Mouse (Mus musculus) MEL (cell line): ENCODE data around the gene Cd36. TPM values are rescaled to one million over a fixed set of nuclear protein-coding genes. Genes with fewer than 3 reads are reported as not detected.

Experiments used
- DNase-seq: peaks from one replicate; pipeline ENCODE4 v3.0.0; 2011; ENCODE audit warnings: low read depth, low spot score
- H3K27ac ChIP-seq: 2 replicates; pipeline ENCODE4 v1.5.1; 2012; ENCODE audit warnings: low read depth, mild to moderate bottlenecking, control low read depth, low read length, moderate library complexity; ENCODE audit not compliant: control insufficient read depth
- H3K27me3 ChIP-seq, 2 experiments: fragments of 150-350 bp in 1 of 2; sonication (generic) in 1 of 2; 2 replicates each; pipeline ENCODE4 v1.6.1; 2012; ENCODE audit warnings: low read length in 2 of 2, mild to moderate bottlenecking in 2 of 2, improper control_type of control experiment in 1 of 2, moderate library complexity in 1 of 2; ENCODE audit not compliant: insufficient read depth in 2 of 2, control insufficient read depth in 1 of 2
- H3K36me3 ChIP-seq, 2 experiments: 2 replicates each; pipeline ENCODE4 v1.6.1; 2012 to 2014; ENCODE audit warnings: low read length in 2 of 2, improper control_type of control experiment in 1 of 2, inconsistent platforms in 1 of 2, mild to moderate bottlenecking in 1 of 2; ENCODE audit not compliant: insufficient read depth in 2 of 2, control insufficient read depth in 1 of 2
- H3K4me1 ChIP-seq, 2 experiments: fragments of 150-350 bp in 1 of 2; sonication (generic) in 1 of 2; 2 replicates each; pipeline ENCODE4 v1.6.1; 2012; ENCODE audit warnings: low read length in 2 of 2, improper control_type of control experiment in 1 of 2, mild to moderate bottlenecking in 1 of 2; ENCODE audit not compliant: insufficient read depth in 2 of 2, control insufficient read depth in 1 of 2
- H3K4me3 ChIP-seq, 2 experiments: fragments of 150-350 bp in 1 of 2; sonication (generic) in 1 of 2; 2 replicates each; pipeline ENCODE4 v1.5.1; 2012; ENCODE audit warnings: low read depth in 2 of 2, low read length in 2 of 2, mild to moderate bottlenecking in 2 of 2, moderate library complexity in 2 of 2, control low read depth in 1 of 2, improper control_type of control experiment in 1 of 2; ENCODE audit not compliant: control insufficient read depth in 1 of 2, insufficient read depth in 1 of 2
- H3K79me2 ChIP-seq: 2 replicates; pipeline ENCODE4 v1.6.1; 2012; ENCODE audit warnings: mild to moderate bottlenecking, low read length, moderate library complexity; ENCODE audit not compliant: control insufficient read depth, poor library complexity, insufficient read depth
- H3K9ac ChIP-seq: 2 replicates; pipeline ENCODE4 v1.6.1; 2012; ENCODE audit warnings: low read depth, mild to moderate bottlenecking, control low read depth, low read length, moderate library complexity; ENCODE audit not compliant: control insufficient read depth, poor library complexity, severe bottlenecking
- H3K9me3 ChIP-seq: fragments of 150-350 bp; sonication (generic); replicated peaks from 2 replicates; pipeline ENCODE4 v1.6.1; 2012; ENCODE audit warnings: mild to moderate bottlenecking, low read length, improper control_type of control experiment, moderate library complexity; ENCODE audit not compliant: insufficient read depth
- CHD1 ChIP-seq: IDR thresholded peaks from 2 replicates; pipeline ENCODE4 v1.6.1; 2012; ENCODE audit warnings: low read depth, mild to moderate bottlenecking, inconsistent platforms, low read length, improper control_type of control experiment
- CHD2 ChIP-seq: IDR thresholded peaks from 2 replicates; pipeline ENCODE4 v1.6.1; 2011; ENCODE audit warnings: low read length, improper control_type of control experiment
- CTCF ChIP-seq, 3 experiments: IDR thresholded peaks in 2 of 3; conservative IDR thresholded peaks in 1 of 3; 2 replicates each; pipeline ENCODE4 v1.5.1; 2011 to 2012; ENCODE audit warnings: low read length in 3 of 3, low read depth in 2 of 3, mild to moderate bottlenecking in 2 of 3, improper control_type of control experiment in 1 of 3, inconsistent platforms in 1 of 3, mixed read lengths in 1 of 3, moderate library complexity in 1 of 3; ENCODE audit not compliant: control insufficient read depth in 1 of 3, insufficient read depth in 1 of 3, poor library complexity in 1 of 3, severe bottlenecking in 1 of 3
- E2F4 ChIP-seq: IDR thresholded peaks from 2 replicates; pipeline ENCODE4 v1.6.1; 2011; ENCODE audit warnings: low read depth, low read length, improper control_type of control experiment, borderline replicate concordance
- EP300 ChIP-seq, 2 experiments: IDR thresholded peaks; 2 replicates each; pipeline ENCODE4 v1.6.1; 2011; ENCODE audit warnings: improper control_type of control experiment in 2 of 2, low read length in 2 of 2, low read depth in 1 of 2, mild to moderate bottlenecking in 1 of 2
- ETS1 ChIP-seq: IDR thresholded peaks from 2 replicates; pipeline ENCODE4 v1.6.1; 2012; ENCODE audit warnings: low read depth, mild to moderate bottlenecking, inconsistent platforms, low read length, improper control_type of control experiment, moderate library complexity
- GABPA ChIP-seq: IDR thresholded peaks from 2 replicates; pipeline ENCODE4 v1.6.1; 2012; ENCODE audit warnings: low read depth, mild to moderate bottlenecking, inconsistent platforms, low read length, improper control_type of control experiment, moderate library complexity
- GATA1 ChIP-seq: IDR thresholded peaks from 2 replicates; pipeline ENCODE4 v1.6.1; 2011; ENCODE audit warnings: low read depth, low read length, improper control_type of control experiment
- HCFC1 ChIP-seq: IDR thresholded peaks from 2 replicates; pipeline ENCODE4 v1.6.1; 2012; ENCODE audit warnings: low read depth, mild to moderate bottlenecking, inconsistent platforms, low read length, improper control_type of control experiment, moderate library complexity
- JUND ChIP-seq: IDR thresholded peaks from 2 replicates; pipeline ENCODE4 v1.6.1; 2011; ENCODE audit warnings: low read depth, mild to moderate bottlenecking, improper control_type of control experiment, low read length
- MAFK ChIP-seq: IDR thresholded peaks from 2 replicates; pipeline ENCODE4 v1.6.1; 2011; ENCODE audit warnings: low read depth, mild to moderate bottlenecking, low read length, improper control_type of control experiment, borderline replicate concordance
- MAZ ChIP-seq: IDR thresholded peaks from 2 replicates; pipeline ENCODE4 v1.6.1; 2012; ENCODE audit warnings: low read depth, mild to moderate bottlenecking, inconsistent platforms, low read length, improper control_type of control experiment
- MXI1 ChIP-seq: IDR thresholded peaks from 2 replicates; pipeline ENCODE4 v1.6.1; 2011; ENCODE audit warnings: mild to moderate bottlenecking, low read depth, low read length, improper control_type of control experiment
- MYB ChIP-seq: IDR thresholded peaks from 2 replicates; pipeline ENCODE4 v1.6.1; 2011; ENCODE audit warnings: mild to moderate bottlenecking, low read depth, low read length, improper control_type of control experiment
- NRF1 ChIP-seq: IDR thresholded peaks from 2 replicates; pipeline ENCODE4 v1.6.1; 2014; ENCODE audit warnings: low read depth, mild to moderate bottlenecking, inconsistent platforms, low read length, improper control_type of control experiment, moderate library complexity; ENCODE audit not compliant: poor library complexity, insufficient read depth, severe bottlenecking
- POLR2AphosphoS5 ChIP-seq: IDR thresholded peaks from 2 replicates; pipeline ENCODE4 v1.6.1; 2012; ENCODE audit warnings: low read depth, borderline replicate concordance, mild to moderate bottlenecking, inconsistent platforms, low read length, moderate library complexity, mixed read lengths
- RCOR1 ChIP-seq: IDR thresholded peaks from 2 replicates; pipeline ENCODE4 v1.6.1; 2012; ENCODE audit warnings: low read depth, mild to moderate bottlenecking, inconsistent platforms, low read length, improper control_type of control experiment
- TAL1 ChIP-seq: IDR thresholded peaks from 2 replicates; pipeline ENCODE4 v1.6.1; 2012; ENCODE audit warnings: mild to moderate bottlenecking, inconsistent platforms, low read length, moderate library complexity, mixed read lengths
- TBP ChIP-seq: IDR thresholded peaks from 2 replicates; pipeline ENCODE4 v1.8.0; 2011; ENCODE audit warnings: low read depth, low read length, improper control_type of control experiment
- UBTF ChIP-seq: IDR thresholded peaks from 2 replicates; pipeline ENCODE4 v1.6.1; 2012; ENCODE audit warnings: low read depth, mild to moderate bottlenecking, inconsistent platforms, low read length, improper control_type of control experiment, moderate library complexity, borderline replicate concordance; ENCODE audit not compliant: insufficient read depth
- USF1 ChIP-seq: IDR thresholded peaks from 2 replicates; pipeline ENCODE4 v1.6.1; 2014; ENCODE audit warnings: low read depth, mild to moderate bottlenecking, inconsistent platforms, low read length, improper control_type of control experiment, moderate library complexity
- USF2 ChIP-seq, 2 experiments: IDR thresholded peaks; 2 replicates each; pipeline ENCODE4 v1.6.1; 2011 to 2012; ENCODE audit warnings: improper control_type of control experiment in 2 of 2, low read length in 2 of 2, borderline replicate concordance in 1 of 2, inconsistent platforms in 1 of 2, low read depth in 1 of 2, mild to moderate bottlenecking in 1 of 2; ENCODE audit not compliant: insufficient read depth in 1 of 2
- ZMIZ1 ChIP-seq: IDR thresholded peaks from 2 replicates; pipeline ENCODE4 v1.6.1; 2012; ENCODE audit warnings: low read depth, mild to moderate bottlenecking, inconsistent platforms, low read length, improper control_type of control experiment, moderate library complexity
- polyA plus RNA-seq, 2 experiments: library from polyadenylated mRNA; stranded (reverse) in 1 of 2; unstranded in 1 of 2; fragments of >175 nt in 1 of 2; fragments of >200 nt in 1 of 2; gene quantifications; 2 replicates each; pipeline versions ENCODE4 v1.2.1 to v1.2.4; 2012; ENCODE audit warnings: low replicate concordance in 2 of 2, low read depth in 1 of 2; ENCODE audit not compliant: insufficient read length in 2 of 2, insufficient read depth in 1 of 2, missing spikeins in 1 of 2
- total RNA-seq: library from RNA; depleted of rRNA; stranded (reverse); fragments of 300-350 nt; gene quantifications from 2 replicates; pipeline ENCODE4 v1.2.3, GENCODE M21; 2012

Cd36 gene
- total and polyA plus RNA-seq, 3 experiments = 0.07 to 0.19 TPM; not detected in 1

DNA sequence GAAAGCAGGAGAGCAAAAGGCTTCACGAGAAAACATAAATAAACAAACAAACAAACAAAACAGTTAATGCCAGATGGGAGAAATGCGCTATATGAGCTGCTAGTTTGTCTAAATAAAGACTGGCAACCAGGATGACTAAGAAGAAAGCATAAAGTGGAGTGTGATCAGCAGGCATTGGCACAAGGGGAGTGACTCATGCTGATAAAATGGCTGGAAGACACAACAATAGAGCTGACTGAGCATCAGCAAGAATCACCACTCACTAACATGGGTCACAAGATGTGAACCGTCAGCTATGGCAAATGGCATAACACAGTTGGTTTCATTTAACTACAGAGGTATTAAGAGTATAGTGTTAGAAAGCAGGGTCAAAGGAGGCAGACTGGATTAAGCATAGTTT is 140.3 kb downstream of the Cd36 start:
- no peaks in the 10 kb centered on the region for H3K4me1 ChIP-seq
- no peak for TF ChIP-seq JUND
- no peak for TF ChIP-seq HCFC1
- TF ChIP-seq UBTF = no peak
- no peak for TF ChIP-seq MAZ
- no peak for TF ChIP-seq CTCF (IDR thresholded peaks at IDR 0.05 in 2 of 3, conservative IDR thresholded peaks at IDR 0.05 in 1 of 3; ENCODE audit: control insufficient read depth in 1 of 3, insufficient read depth in 1 of 3, low read depth in 2 of 3, low read length in 3 of 3, poor library complexity in 1 of 3, severe bottlenecking in 1 of 3)
- TF ChIP-seq USF2 (IDR thresholded peaks at IDR 0.05; ENCODE audit: borderline replicate concordance in 1 of 2, insufficient read depth in 1 of 2, low read depth in 1 of 2, low read length in 2 of 2) = no peak
- TF ChIP-seq TBP = no peak
- no peak for TF ChIP-seq MAFK
- TF ChIP-seq TAL1 = no peak
- TF ChIP-seq NRF1 = no peak
- TF ChIP-seq CHD1 = no peak
- no peak for TF ChIP-seq E2F4
- TF ChIP-seq MYB = no peak
- no peak for TF ChIP-seq GABPA
- no peak for TF ChIP-seq EP300 (IDR thresholded peaks at IDR 0.05; ENCODE audit: low read depth in 1 of 2, low read length in 2 of 2)
- no peak for TF ChIP-seq POLR2AphosphoS5
- H3K27me3 ChIP-seq = no peaks in the 10 kb centered on the region
- no peak overlapping the region for H3K27ac ChIP-seq
- H3K9ac ChIP-seq = no peak overlapping the region
- no peaks in the 10 kb centered on the region for H3K36me3 ChIP-seq
- no peaks in the 10 kb centered on the region for H3K79me2 ChIP-seq
- no peak for DNase-seq
- H3K4me3 ChIP-seq = no peak overlapping the region
- H3K9me3 ChIP-seq = no peaks in the 10 kb centered on the region

DNA sequence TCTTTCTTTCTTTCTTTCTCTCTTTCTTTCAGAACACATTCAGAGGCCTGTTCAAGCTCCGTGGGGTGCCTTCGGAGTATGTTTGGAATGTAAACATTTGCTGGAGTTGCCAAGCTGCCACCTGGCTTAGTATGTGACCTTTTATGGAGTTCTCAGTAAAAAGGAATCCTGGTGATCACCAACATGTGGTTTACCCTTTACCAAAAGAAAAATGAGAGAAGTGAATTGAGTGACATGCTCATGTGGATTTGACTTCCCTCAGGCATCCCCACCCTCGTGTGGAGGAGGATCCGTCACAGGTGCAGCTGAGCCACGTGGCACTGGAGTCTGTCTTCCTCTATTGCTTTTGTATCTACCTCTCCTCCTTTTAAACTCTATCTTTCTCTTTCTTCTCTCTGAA is 141.5 kb downstream of the Cd36 start:
- Histone ChIP-seq H3K79me2 (no peaks in the 10 kb centered on the region), H3K27me3 (no peaks in the 10 kb centered on the region), H3K4me3 (no peak overlapping the region), H3K36me3 (no peaks in the 10 kb centered on the region), H3K9me3 (no peaks in the 10 kb centered on the region), H3K27ac (no peak overlapping the region), H3K9ac (no peak overlapping the region), H3K4me1 (no peaks in the 10 kb centered on the region)
- DNase-seq = no peak
- no peak for TF ChIP-seq CTCF (IDR thresholded peaks at IDR 0.05 in 2 of 3, conservative IDR thresholded peaks at IDR 0.05 in 1 of 3; ENCODE audit: control insufficient read depth in 1 of 3, insufficient read depth in 1 of 3, low read depth in 2 of 3, low read length in 3 of 3, poor library complexity in 1 of 3, severe bottlenecking in 1 of 3)
- no peak for TF ChIP-seq GATA1
- TF ChIP-seq RCOR1 = no peak
- no peak for TF ChIP-seq TBP
- TF ChIP-seq CHD2 = no peak
- no peak for TF ChIP-seq ZMIZ1
- TF ChIP-seq MXI1 = no peak
- no peak for TF ChIP-seq USF1
- TF ChIP-seq TAL1 = no peak
- no peak for TF ChIP-seq ETS1
